Mouse (Mus musculus) forebrain, postnatal 0 days (tissue): ENCODE results near the gene Sobp. TPM values are rescaled to one million over a fixed set of nuclear protein-coding genes. Genes with fewer than 3 reads are reported as not detected.

ENCODE experiments used
- ATAC-seq: fragments of 200-750 bp; cut with Nextera tagmentation; 2 replicates; pipeline ENCODE4 v1.8.0; 2017; ENCODE audit warnings: mild to moderate bottlenecking, moderate library complexity
- DNase-seq: peaks from one replicate; pipeline ENCODE4 v3.0.0-alpha.2; 2015
- H3K27ac ChIP-seq: fragments of 300-500 bp; sonication (generic); 2 replicates; pipeline ENCODE4 v1.5.1; 2014; ENCODE audit warnings: low read depth, mild to moderate bottlenecking, antibody characterized with exemption, low read length, moderate library complexity, mixed read lengths
- H3K27me3 ChIP-seq: fragments of 300-500 bp; sonication (generic); 2 replicates; pipeline ENCODE4 v1.6.1; 2014; ENCODE audit warnings: mild to moderate bottlenecking, low read length, mixed read lengths; ENCODE audit not compliant: insufficient read depth
- H3K36me3 ChIP-seq: fragments of 300-500 bp; sonication (generic); 2 replicates; pipeline ENCODE4 v1.6.1; 2014; ENCODE audit warnings: mild to moderate bottlenecking, moderate library complexity; ENCODE audit not compliant: insufficient read depth
- H3K4me1 ChIP-seq: fragments of 300-500 bp; sonication (generic); 2 replicates; pipeline ENCODE4 v1.6.1; 2014; ENCODE audit warnings: antibody characterized with exemption; ENCODE audit not compliant: insufficient read depth
- H3K4me2 ChIP-seq: fragments of 300-500 bp; sonication (generic); 2 replicates; pipeline ENCODE4 v1.6.1; 2014; ENCODE audit warnings: low read depth, mild to moderate bottlenecking, moderate library complexity
- H3K4me3 ChIP-seq: fragments of 300-500 bp; sonication (generic); 2 replicates; pipeline ENCODE4 v1.5.1; 2014; ENCODE audit warnings: low read depth, low read length, mixed read lengths
- H3K9ac ChIP-seq: fragments of 300-500 bp; sonication (generic); 2 replicates; pipeline ENCODE4 v1.6.1; 2014; ENCODE audit warnings: mild to moderate bottlenecking
- H3K9me3 ChIP-seq: fragments of 300-500 bp; sonication (generic); 2 replicates; pipeline ENCODE4 v1.6.1; 2016; ENCODE audit warnings: low read length
- CTCF ChIP-seq: sonication (generic); IDR thresholded peaks from 2 replicates; pipeline ENCODE4 v1.5.1; 2016; ENCODE audit warnings: antibody characterized with exemption, control low read depth, low read depth
- WGBS: fragments of 180-500 bp; shearing (Covaris S2); extraction: QIAGEN DNeasy Blood & Tissue Kit; methylation state at CpG from one replicate; pipeline ENCODE4 v1.1.7; 2014; 5-methylcytosine and 5-hydroxymethylcytosine counted together
- polyA plus RNA-seq: library from polyadenylated mRNA; unstranded; fragments of >200 nt; fragmentation: Nextera tagmentation; extraction: Ambion mirVana; gene quantifications from 2 replicates; pipeline ENCODE4 v1.2.1, GENCODE M21; 2015
- total RNA-seq: library from RNA; depleted of rRNA; stranded (reverse); fragments of >200 nt; gene quantifications from 2 replicates; pipeline ENCODE4 v1.2.3, GENCODE M21; 2014

Sobp gene
- total and polyA plus RNA-seq, 2 experiments from 2014 or later, result 19.9 to 38.3 TPM

- peak overlapping the region; percentile 45 for H3K4me3 ChIP-seq
- peak overlapping the region; percentile 60 for H3K9ac ChIP-seq
- ATAC-seq (no peak), DNase-seq (peak; percentile 34)
- 0 out of 2 replicates have a peak overlapping the region, but pooled peaks have one; percentile 9 for H3K27ac ChIP-seq
- H3K4me1 ChIP-seq, result 0 out of 2 replicates have a peak, but pooled peaks cover 9% of the 10 kb centered on the region
- no peaks in the 10 kb centered on the region for H3K27me3 ChIP-seq
- H3K9me3 ChIP-seq, result no peaks in the 10 kb centered on the region
- TF ChIP-seq CTCF, result no peak
- 14% methylated on average over 35 of the region's 35 CpGs for WGBS
- H3K4me2 ChIP-seq, result peak overlapping the region; percentile 91
- peaks cover 9% of the 10 kb centered on the region; the same call in 1 of the 2 replicates for H3K36me3 ChIP-seq
Measured at GRCm38 (mm10) chr10:43021017-43021416, 153.3 kb downstream of the Sobp start.

- Histone ChIP-seq H3K9ac (no peak overlapping the region), H3K4me1 (no peaks in the 10 kb centered on the region), H3K9me3 (no peaks in the 10 kb centered on the region), H3K4me3 (no peak overlapping the region), H3K36me3 (0 out of 2 replicates have a peak, but pooled peaks cover 4% of the 10 kb centered on the region), H3K27ac (no peak overlapping the region), H3K4me2 (no peak overlapping the region), H3K27me3 (no peaks in the 10 kb centered on the region)
- WGBS, result 89% methylated on average over 5 of the region's 5 CpGs
- ATAC-seq (no peak), DNase-seq (no peak)
- no peak for TF ChIP-seq CTCF
Measured at GRCm38 (mm10) chr10:43014782-43015181, 159.5 kb downstream of the Sobp start.

- H3K4me2 ChIP-seq, result no peak overlapping the region
- no peak overlapping the region for H3K27ac ChIP-seq
- H3K9ac ChIP-seq, result no peak overlapping the region
- no peaks in the 10 kb centered on the region for H3K27me3 ChIP-seq
- H3K4me3 ChIP-seq, result no peak overlapping the region
- no peaks in the 10 kb centered on the region for H3K4me1 ChIP-seq
- TF ChIP-seq CTCF, result no peak
- WGBS, result 88% methylated on average over 4 of the region's 4 CpGs
- H3K36me3 ChIP-seq, result 0 out of 2 replicates have a peak, but pooled peaks cover 2% of the 10 kb centered on the region
- no peaks in the 10 kb centered on the region for H3K9me3 ChIP-seq
- ATAC-seq (no peak), DNase-seq (no peak)
Measured at GRCm38 (mm10) chr10:43014358-43014757, 160.0 kb downstream of the Sobp start.

GRCm38 (mm10) chr10:43008116-43008515 is 166.2 kb downstream of the Sobp start:
- WGBS, result 67% methylated on average over 11 of the region's 11 CpGs
- Histone ChIP-seq H3K4me1 (no peaks in the 10 kb centered on the region), H3K36me3 (no peaks in the 10 kb centered on the region), H3K9ac (no peak overlapping the region), H3K9me3 (no peaks in the 10 kb centered on the region), H3K4me3 (no peak overlapping the region), H3K27me3 (no peaks in the 10 kb centered on the region), H3K4me2 (no peak overlapping the region), H3K27ac (no peak overlapping the region)
- DNase-seq (no peak), ATAC-seq (no peak)
- TF ChIP-seq CTCF, result no peak

- ATAC-seq, result peak; percentile 34; the same call in 1 of the 2 replicates
- no peak for DNase-seq
- no peak overlapping the region for H3K27ac ChIP-seq
- no peaks in the 10 kb centered on the region for H3K36me3 ChIP-seq
- no peak overlapping the region for H3K4me2 ChIP-seq
- H3K27me3 ChIP-seq, result no peaks in the 10 kb centered on the region
- H3K9me3 ChIP-seq, result no peaks in the 10 kb centered on the region
- peak; percentile 48 for TF ChIP-seq CTCF
- 72% methylated on average over 4 of the region's 4 CpGs for WGBS
- H3K4me1 ChIP-seq, result no peaks in the 10 kb centered on the region
- H3K4me3 ChIP-seq, result no peak overlapping the region
- no peak overlapping the region for H3K9ac ChIP-seq
Measured at GRCm38 (mm10) chr10:43006534-43006933, 167.8 kb downstream of the Sobp start.

GRCm38 (mm10) chr10:43005677-43006076 is 168.7 kb downstream of the Sobp start:
- WGBS, result 86% methylated on average over 7 of the region's 7 CpGs
- no peak for TF ChIP-seq CTCF
- no peak for ATAC-seq
- Histone ChIP-seq H3K27ac (no peak overlapping the region), H3K4me2 (no peak overlapping the region), H3K9ac (no peak overlapping the region), H3K36me3 (no peaks in the 10 kb centered on the region), H3K4me1 (no peaks in the 10 kb centered on the region), H3K4me3 (no peak overlapping the region), H3K27me3 (no peaks in the 10 kb centered on the region), H3K9me3 (no peaks in the 10 kb centered on the region)
- DNase-seq, result no peak

- H3K9me3 ChIP-seq, result no peaks in the 10 kb centered on the region
- ATAC-seq (no peak), DNase-seq (no peak)
- TF ChIP-seq CTCF, result no peak
- H3K4me3 ChIP-seq, result no peak overlapping the region
- H3K27ac ChIP-seq, result no peak overlapping the region
- H3K4me2 ChIP-seq, result no peak overlapping the region
- H3K4me1 ChIP-seq, result no peaks in the 10 kb centered on the region
- 87% methylated on average over 4 of the region's 4 CpGs for WGBS
- no peaks in the 10 kb centered on the region for H3K27me3 ChIP-seq
- H3K9ac ChIP-seq, result no peak overlapping the region
- H3K36me3 ChIP-seq, result no peaks in the 10 kb centered on the region
Measured at GRCm38 (mm10) chr10:43005031-43005430, 169.3 kb downstream of the Sobp start.
